Mouse (Mus musculus): Measurements from ENCODE around the gene Fam20c. TPM values are rescaled to one million over a fixed set of nuclear protein-coding genes. Genes with fewer than 3 reads are reported as not detected.
A peak's percentile ranks its signal among the peaks of the same experiment; 100 is the strongest.

Fam20c gene
- polyA plus RNA-seq, 1 experiment from 2014 or later = 50.3 TPM

- Histone ChIP-seq H3K4me3 (peak overlapping the region; percentile 82), H3K4me1 (replicated peaks) (peaks cover 91% of the 10 kb centered on the region), H3K36me3 (peaks cover 46% of the 10 kb centered on the region), H3K27me3 (peaks cover 7% of the 10 kb centered on the region; the same call in 1 of the 2 replicates), H3K27ac (replicated peaks) (peak overlapping the region; percentile 97), H3K4me2 (peak overlapping the region; percentile 82), H3K9ac (peak overlapping the region; percentile 95), H3K9me3 (no peaks in the 10 kb centered on the region)
- no peak for ATAC-seq (ENCODE audit: low read depth)
- WGBS = 88% methylated on average over 12 of the region's 12 CpGs
Measured at GRCm38 (mm10) chr5:138757616-138758015, 3.3 kb downstream of the Fam20c start.

- no peaks in the 10 kb centered on the region for H3K9me3 ChIP-seq
- WGBS = 74% methylated on average over 3 of the region's 3 CpGs
Measured at GRCm38 (mm10) chr5:138758533-138758932, 4.2 kb downstream of the Fam20c start.

GRCm38 (mm10) chr5:138761836-138762334, 7.6 kb downstream of the Fam20c start:
- H3K36me3 ChIP-seq = peaks cover 83% of the 10 kb centered on the region
- H3K4me2 ChIP-seq = peak overlapping the region; percentile 82
- H3K27ac ChIP-seq (replicated peaks) = peak overlapping the region; percentile 29
- no peaks in the 10 kb centered on the region for H3K27me3 ChIP-seq
- H3K9ac ChIP-seq = peak overlapping the region; percentile 52
- peaks cover 61% of the 10 kb centered on the region for H3K4me1 ChIP-seq (replicated peaks)
- 22% methylated on average over 5 of the region's 5 CpGs for WGBS
- ATAC-seq (ENCODE audit: low read depth) = no peak
- H3K9me3 ChIP-seq = no peaks in the 10 kb centered on the region
- H3K4me3 ChIP-seq = no peak overlapping the region

More at GRCm38 (mm10) chr5:138758533-138758932, 4.2 kb downstream of the Fam20c start:
- 0 out of 2 replicates have a peak, but pooled peaks cover under 1% of the 10 kb centered on the region for H3K27me3 ChIP-seq
- H3K4me2 ChIP-seq = peak overlapping the region; percentile 82
- peak overlapping the region; percentile 95 for H3K9ac ChIP-seq
- no peak overlapping the region for H3K27ac ChIP-seq (replicated peaks)
- H3K4me1 ChIP-seq (replicated peaks) = peaks cover 86% of the 10 kb centered on the region
- peaks cover 56% of the 10 kb centered on the region for H3K36me3 ChIP-seq
- no peak for ATAC-seq (ENCODE audit: low read depth)
- peak overlapping the region; percentile 82 for H3K4me3 ChIP-seq

- no peak overlapping the region for H3K9ac ChIP-seq
- no peak overlapping the region for H3K4me2 ChIP-seq
- peaks cover 57% of the 10 kb centered on the region for H3K4me1 ChIP-seq (replicated peaks)
- WGBS = 83% methylated on average over 4 of the region's 4 CpGs
- no peaks in the 10 kb centered on the region for H3K27me3 ChIP-seq
- H3K36me3 ChIP-seq = peaks cover 88% of the 10 kb centered on the region
- no peak for ATAC-seq (ENCODE audit: low read depth)
- peak overlapping the region; percentile 29 for H3K27ac ChIP-seq (replicated peaks)
- H3K9me3 ChIP-seq = no peaks in the 10 kb centered on the region
- H3K4me3 ChIP-seq = no peak overlapping the region
Measured at GRCm38 (mm10) chr5:138762361-138762760, 8.0 kb downstream of the Fam20c start.

- Histone ChIP-seq H3K27me3 (no peaks in the 10 kb centered on the region), H3K4me2 (no peak overlapping the region), H3K9me3 (no peaks in the 10 kb centered on the region), H3K4me3 (no peak overlapping the region), H3K9ac (no peak overlapping the region), H3K36me3 (peaks cover 92% of the 10 kb centered on the region), H3K27ac (replicated peaks) (no peak overlapping the region), H3K4me1 (replicated peaks) (peaks cover 34% of the 10 kb centered on the region)
- WGBS = 89% methylated on average over 8 of the region's 8 CpGs
- ATAC-seq (ENCODE audit: low read depth) = no peak
Measured at GRCm38 (mm10) chr5:138764601-138765000, 10.3 kb downstream of the Fam20c start.

- no peak overlapping the region for H3K9ac ChIP-seq
- no peak overlapping the region for H3K27ac ChIP-seq (replicated peaks)
- ATAC-seq (ENCODE audit: low read depth) = no peak
- no peaks in the 10 kb centered on the region for H3K9me3 ChIP-seq
- 89% methylated on average over 11 of the region's 11 CpGs for WGBS
- peaks cover 4% of the 10 kb centered on the region for H3K4me1 ChIP-seq (replicated peaks)
- no peak overlapping the region for H3K4me3 ChIP-seq
- H3K4me2 ChIP-seq = no peak overlapping the region
- H3K27me3 ChIP-seq = no peaks in the 10 kb centered on the region
- peaks cover 88% of the 10 kb centered on the region for H3K36me3 ChIP-seq
Measured at GRCm38 (mm10) chr5:138767650-138768049, 13.3 kb downstream of the Fam20c start.

GRCm38 (mm10) chr5:138768704-138769103, 14.4 kb downstream of the Fam20c start:
- ATAC-seq (ENCODE audit: low read depth) = no peak
- Histone ChIP-seq H3K4me2 (no peak overlapping the region), H3K4me3 (no peak overlapping the region), H3K27ac (replicated peaks) (no peak overlapping the region), H3K9me3 (no peaks in the 10 kb centered on the region), H3K4me1 (replicated peaks) (no peaks in the 10 kb centered on the region; the same call in 1 of the 2 replicates), H3K36me3 (peaks cover 88% of the 10 kb centered on the region), H3K27me3 (no peaks in the 10 kb centered on the region), H3K9ac (no peak overlapping the region)
- 83% methylated on average over 2 of the region's 2 CpGs for WGBS

- H3K27me3 ChIP-seq = no peaks in the 10 kb centered on the region
- H3K9me3 ChIP-seq = no peaks in the 10 kb centered on the region
- no peak overlapping the region for H3K4me2 ChIP-seq
- H3K4me1 ChIP-seq (replicated peaks) = no peaks in the 10 kb centered on the region; the same call in 1 of the 2 replicates
- 92% methylated on average over 5 of the region's 5 CpGs for WGBS
- no peak overlapping the region for H3K4me3 ChIP-seq
- H3K9ac ChIP-seq = no peak overlapping the region
- no peak for ATAC-seq (ENCODE audit: low read depth)
- no peak overlapping the region for H3K27ac ChIP-seq (replicated peaks)
- H3K36me3 ChIP-seq = peaks cover 89% of the 10 kb centered on the region
Measured at GRCm38 (mm10) chr5:138769126-138769525, 14.8 kb downstream of the Fam20c start.

- no peak overlapping the region for H3K9ac ChIP-seq
- H3K4me1 ChIP-seq (replicated peaks) = peaks cover 27% of the 10 kb centered on the region
- no peak for ATAC-seq (ENCODE audit: low read depth)
- WGBS = 92% methylated on average over 5 of the region's 5 CpGs
- no peak overlapping the region for H3K27ac ChIP-seq (replicated peaks)
- H3K36me3 ChIP-seq = peaks cover 67% of the 10 kb centered on the region
- H3K4me3 ChIP-seq = no peak overlapping the region
- no peaks in the 10 kb centered on the region for H3K27me3 ChIP-seq
- no peaks in the 10 kb centered on the region for H3K9me3 ChIP-seq
- no peak overlapping the region for H3K4me2 ChIP-seq
Measured at GRCm38 (mm10) chr5:138775096-138775495, 20.8 kb downstream of the Fam20c start.

GRCm38 (mm10) chr5:138776346-138776745, 22.0 kb downstream of the Fam20c start:
- Histone ChIP-seq H3K4me3 (no peak overlapping the region), H3K4me2 (no peak overlapping the region), H3K27me3 (no peaks in the 10 kb centered on the region), H3K27ac (replicated peaks) (no peak overlapping the region), H3K9me3 (no peaks in the 10 kb centered on the region), H3K4me1 (replicated peaks) (peaks cover 34% of the 10 kb centered on the region), H3K36me3 (peaks cover 62% of the 10 kb centered on the region), H3K9ac (no peak overlapping the region)
- 65% methylated on average over 1 of the region's 1 CpGs for WGBS
- ATAC-seq (ENCODE audit: low read depth) = no peak

- peak; percentile 87 for ATAC-seq (ENCODE audit: low read depth)
- 17% methylated on average over 9 of the region's 9 CpGs for WGBS
- Histone ChIP-seq H3K4me3 (no peak overlapping the region), H3K9me3 (no peaks in the 10 kb centered on the region), H3K27me3 (no peaks in the 10 kb centered on the region), H3K4me2 (no peak overlapping the region), H3K4me1 (replicated peaks) (peaks cover 48% of the 10 kb centered on the region), H3K9ac (no peak overlapping the region), H3K36me3 (peaks cover 56% of the 10 kb centered on the region), H3K27ac (replicated peaks) (peak overlapping the region; percentile 94)
Measured at GRCm38 (mm10) chr5:138778731-138779463, 24.6 kb downstream of the Fam20c start.

- Histone ChIP-seq H3K4me2 (no peak overlapping the region), H3K9me3 (no peaks in the 10 kb centered on the region), H3K4me1 (replicated peaks) (peaks cover 48% of the 10 kb centered on the region), H3K27me3 (no peaks in the 10 kb centered on the region), H3K27ac (replicated peaks) (peak overlapping the region; percentile 94; the same call in 1 of the 2 replicates), H3K9ac (no peak overlapping the region), H3K4me3 (no peak overlapping the region), H3K36me3 (peaks cover 55% of the 10 kb centered on the region)
- 60% methylated on average over 3 of the region's 3 CpGs for WGBS
- no peak for ATAC-seq (ENCODE audit: low read depth)
Measured at GRCm38 (mm10) chr5:138779655-138780054, 25.3 kb downstream of the Fam20c start.

All from neural tube, embryonic 13.5 days (tissue).